Mouse (Mus musculus): ENCODE data around the gene Magi1. TPM values are rescaled to one million over a fixed set of nuclear protein-coding genes. Genes with fewer than 3 reads are reported as not detected.

Gene Magi1
- polyA plus RNA-seq, 1 experiment = 2.1 TPM

DNA sequence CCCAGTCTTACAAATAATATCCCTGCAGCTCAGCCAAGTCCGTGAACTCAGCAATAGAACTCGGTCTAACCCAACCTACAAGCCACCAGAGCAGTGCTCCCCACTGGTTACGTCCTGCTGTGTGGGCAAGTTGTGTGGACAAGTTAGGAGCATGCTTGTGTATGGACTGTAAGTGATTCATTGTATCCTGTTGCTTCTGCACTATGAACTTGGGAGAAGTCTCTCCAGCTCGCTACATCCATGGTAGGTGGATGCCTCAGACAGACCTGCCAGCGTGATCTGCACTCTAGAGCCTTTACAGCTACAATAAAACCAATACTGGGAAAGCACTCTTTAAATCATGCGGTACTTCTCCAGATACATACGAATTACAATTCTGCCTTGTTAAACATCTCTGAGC, 200.3 kb downstream of the Magi1 start:
- TF ChIP-seq CTCF (IDR thresholded peaks at IDR 0.05; ENCODE audit: borderline replicate concordance, control insufficient read depth, extremely low read depth, insufficient read depth, low read length, poor library complexity) (no peak), POLR2A (IDR thresholded peaks at IDR 0.05; ENCODE audit: control insufficient read depth, extremely low read depth, insufficient read depth, low read length, poor library complexity) (no peak)
- no peak for DNase-seq
- Histone ChIP-seq H3K27ac (ENCODE audit: control insufficient read depth, insufficient read depth, low read length) (no peak overlapping the region), H3K36me3 (ENCODE audit: control insufficient read depth, insufficient read depth, low read length) (no peaks in the 10 kb centered on the region), H3K4me3 (ENCODE audit: control insufficient read depth, insufficient read depth, low read length) (no peak overlapping the region), H3K4me1 (replicated peaks; ENCODE audit: control insufficient read depth, insufficient read depth, low read length) (no peaks in the 10 kb centered on the region), H3K27me3 (ENCODE audit: control insufficient read depth, insufficient read depth, low read length) (no peaks in the 10 kb centered on the region)
- 89% methylated on average over 7 of the region's 7 CpGs for WGBS

DNA sequence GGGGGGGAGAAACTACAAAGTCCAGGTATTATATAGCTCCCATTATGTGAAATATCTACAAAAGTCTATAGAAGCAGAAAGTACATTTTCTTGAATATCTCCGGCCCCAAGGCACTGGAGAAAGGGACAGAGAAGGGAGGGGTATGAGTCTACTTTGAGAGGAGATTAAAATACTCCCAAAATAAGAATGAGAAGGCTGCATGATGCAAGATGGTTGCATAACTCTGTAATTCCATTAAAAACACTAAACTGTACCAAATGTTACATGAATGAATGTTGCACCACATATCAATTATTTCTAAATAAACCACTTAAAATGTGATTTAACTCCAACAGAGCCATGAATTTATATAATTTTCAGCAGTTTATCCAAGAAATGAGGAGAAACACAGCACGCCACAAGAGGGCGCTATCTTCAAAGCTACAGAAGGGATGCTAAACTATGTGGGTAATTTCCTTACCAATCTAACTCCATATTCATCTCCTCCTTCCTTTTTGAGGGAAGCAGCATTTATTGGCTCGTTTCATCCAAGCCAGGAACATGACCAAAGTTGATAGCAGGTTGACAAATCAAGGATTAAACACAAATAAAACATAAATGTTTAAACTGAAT, 202.7 kb downstream of the Magi1 start:
- 16% methylated on average over 4 of the region's 4 CpGs for WGBS
- H3K27ac ChIP-seq (ENCODE audit: control insufficient read depth, insufficient read depth, low read length) = no peak overlapping the region
- H3K27me3 ChIP-seq (ENCODE audit: control insufficient read depth, insufficient read depth, low read length) = no peaks in the 10 kb centered on the region
- no peaks in the 10 kb centered on the region for H3K36me3 ChIP-seq (ENCODE audit: control insufficient read depth, insufficient read depth, low read length)
- no peaks in the 10 kb centered on the region for H3K4me1 ChIP-seq (replicated peaks; ENCODE audit: control insufficient read depth, insufficient read depth, low read length)
- no peak overlapping the region for H3K4me3 ChIP-seq (ENCODE audit: control insufficient read depth, insufficient read depth, low read length)
- TF ChIP-seq CTCF (IDR thresholded peaks at IDR 0.05; ENCODE audit: borderline replicate concordance, control insufficient read depth, extremely low read depth, insufficient read depth, low read length, poor library complexity) = no peak
- TF ChIP-seq POLR2A (IDR thresholded peaks at IDR 0.05; ENCODE audit: control insufficient read depth, extremely low read depth, insufficient read depth, low read length, poor library complexity) = no peak
- DNase-seq = peak; percentile 5

DNA sequence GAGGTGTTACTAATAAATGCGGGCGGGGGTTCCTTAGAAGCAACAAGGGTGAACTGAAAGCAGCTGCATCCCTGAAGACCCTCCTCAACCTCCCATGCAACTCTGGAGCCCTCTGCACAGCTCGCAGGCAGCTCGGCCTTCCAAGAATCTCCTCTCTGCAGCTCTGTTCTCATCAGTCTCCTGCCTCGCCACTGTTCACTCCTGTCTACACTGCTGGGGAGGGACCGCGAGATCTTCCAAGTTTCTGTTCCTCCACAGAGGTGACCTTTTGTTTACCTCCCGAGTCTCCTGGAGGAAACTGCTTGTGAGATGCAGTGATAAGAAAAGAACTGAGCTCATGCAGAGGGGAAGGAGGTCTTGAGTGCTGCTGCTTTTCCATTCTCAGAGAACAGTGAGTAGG, 204.8 kb downstream of the Magi1 start:
- H3K27me3 ChIP-seq (ENCODE audit: control insufficient read depth, insufficient read depth, low read length) = no peaks in the 10 kb centered on the region
- H3K36me3 ChIP-seq (ENCODE audit: control insufficient read depth, insufficient read depth, low read length) = no peaks in the 10 kb centered on the region
- H3K4me3 ChIP-seq (ENCODE audit: control insufficient read depth, insufficient read depth, low read length) = no peak overlapping the region
- WGBS = 22% methylated on average over 8 of the region's 8 CpGs
- TF ChIP-seq CTCF (IDR thresholded peaks at IDR 0.05; ENCODE audit: borderline replicate concordance, control insufficient read depth, extremely low read depth, insufficient read depth, low read length, poor library complexity) = no peak
- TF ChIP-seq POLR2A (IDR thresholded peaks at IDR 0.05; ENCODE audit: control insufficient read depth, extremely low read depth, insufficient read depth, low read length, poor library complexity) = no peak
- no peak overlapping the region for H3K27ac ChIP-seq (ENCODE audit: control insufficient read depth, insufficient read depth, low read length)
- no peaks in the 10 kb centered on the region for H3K4me1 ChIP-seq (replicated peaks; ENCODE audit: control insufficient read depth, insufficient read depth, low read length)
- DNase-seq = no peak

DNA sequence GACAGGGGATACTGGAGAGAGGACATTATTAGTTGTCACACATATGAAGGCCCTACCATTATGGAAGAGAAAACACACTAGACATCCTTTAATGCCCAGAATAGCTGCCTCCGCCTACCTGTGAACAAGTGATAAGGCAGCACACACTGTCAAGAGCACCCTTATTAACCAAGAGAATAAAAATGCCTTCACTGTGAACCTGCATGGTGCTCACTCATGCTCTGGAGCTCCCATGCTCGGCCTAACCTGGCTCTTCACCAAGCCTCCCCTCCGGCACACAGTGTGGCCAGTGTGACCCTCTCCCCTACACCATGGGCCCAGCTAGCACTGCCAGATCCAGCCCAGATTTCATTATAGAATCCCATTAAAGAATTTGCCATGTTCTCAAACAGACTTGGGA, 206.7 kb downstream of the Magi1 start:
- Histone ChIP-seq H3K4me3 (ENCODE audit: control insufficient read depth, insufficient read depth, low read length) (no peak overlapping the region), H3K4me1 (replicated peaks; ENCODE audit: control insufficient read depth, insufficient read depth, low read length) (no peaks in the 10 kb centered on the region), H3K27ac (ENCODE audit: control insufficient read depth, insufficient read depth, low read length) (no peak overlapping the region), H3K27me3 (ENCODE audit: control insufficient read depth, insufficient read depth, low read length) (no peaks in the 10 kb centered on the region), H3K36me3 (ENCODE audit: control insufficient read depth, insufficient read depth, low read length) (no peaks in the 10 kb centered on the region)
- 94% methylated on average over 3 of the region's 3 CpGs for WGBS
- TF ChIP-seq POLR2A (IDR thresholded peaks at IDR 0.05; ENCODE audit: control insufficient read depth, extremely low read depth, insufficient read depth, low read length, poor library complexity) (no peak), CTCF (IDR thresholded peaks at IDR 0.05; ENCODE audit: borderline replicate concordance, control insufficient read depth, extremely low read depth, insufficient read depth, low read length, poor library complexity) (no peak)
- DNase-seq = no peak

DNA sequence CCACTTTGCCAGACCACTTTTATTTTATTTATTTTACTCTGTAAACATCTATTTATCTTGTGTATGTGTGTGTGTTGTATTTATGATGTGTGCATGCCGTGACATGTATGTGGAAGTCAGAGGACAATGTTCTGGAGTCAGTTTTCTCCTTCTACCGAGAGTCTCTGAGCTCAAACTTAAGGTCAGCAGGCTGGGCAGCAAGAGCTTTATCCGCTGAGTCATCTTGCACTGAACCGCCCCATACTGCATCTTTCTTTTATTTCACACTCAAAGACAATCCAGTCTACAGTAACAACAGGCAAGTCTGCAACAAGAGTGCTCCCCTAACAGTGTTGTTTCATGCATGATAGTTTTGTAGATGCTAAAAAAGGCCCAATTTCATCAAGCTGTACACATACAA, 207.7 kb downstream of the Magi1 start:
- Histone ChIP-seq H3K27me3 (ENCODE audit: control insufficient read depth, insufficient read depth, low read length) (no peaks in the 10 kb centered on the region), H3K4me3 (ENCODE audit: control insufficient read depth, insufficient read depth, low read length) (no peak overlapping the region), H3K36me3 (ENCODE audit: control insufficient read depth, insufficient read depth, low read length) (no peaks in the 10 kb centered on the region), H3K4me1 (replicated peaks; ENCODE audit: control insufficient read depth, insufficient read depth, low read length) (no peaks in the 10 kb centered on the region), H3K27ac (ENCODE audit: control insufficient read depth, insufficient read depth, low read length) (no peak overlapping the region)
- WGBS = 96% methylated on average over 4 of the region's 4 CpGs
- DNase-seq = no peak
- no peak for TF ChIP-seq CTCF (IDR thresholded peaks at IDR 0.05; ENCODE audit: borderline replicate concordance, control insufficient read depth, extremely low read depth, insufficient read depth, low read length, poor library complexity)
- no peak for TF ChIP-seq POLR2A (IDR thresholded peaks at IDR 0.05; ENCODE audit: control insufficient read depth, extremely low read depth, insufficient read depth, low read length, poor library complexity)

DNA sequence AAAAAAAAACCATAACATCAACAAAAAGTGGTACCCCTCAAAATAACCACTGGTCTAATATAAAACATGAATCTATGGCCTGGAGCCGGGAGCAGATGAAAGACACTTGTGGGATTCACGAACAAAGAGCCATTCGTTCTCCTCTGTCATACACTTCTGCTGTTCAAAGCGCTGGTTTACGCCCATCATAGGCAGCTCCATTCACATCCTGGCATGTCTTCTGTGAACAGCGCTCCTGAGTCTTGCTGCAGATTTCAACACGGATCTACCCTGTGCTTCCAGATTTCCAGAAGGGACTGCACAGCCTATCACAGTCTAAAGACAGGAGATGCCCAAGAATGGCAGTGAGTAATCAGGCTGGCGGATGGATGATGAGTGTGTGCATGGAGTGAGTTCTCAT, 208.5 kb downstream of the Magi1 start:
- Histone ChIP-seq H3K4me3 (ENCODE audit: control insufficient read depth, insufficient read depth, low read length) (no peak overlapping the region), H3K4me1 (replicated peaks; ENCODE audit: control insufficient read depth, insufficient read depth, low read length) (no peaks in the 10 kb centered on the region), H3K27me3 (ENCODE audit: control insufficient read depth, insufficient read depth, low read length) (no peaks in the 10 kb centered on the region), H3K36me3 (ENCODE audit: control insufficient read depth, insufficient read depth, low read length) (no peaks in the 10 kb centered on the region), H3K27ac (ENCODE audit: control insufficient read depth, insufficient read depth, low read length) (no peak overlapping the region)
- TF ChIP-seq CTCF (IDR thresholded peaks at IDR 0.05; ENCODE audit: borderline replicate concordance, control insufficient read depth, extremely low read depth, insufficient read depth, low read length, poor library complexity) = no peak
- TF ChIP-seq POLR2A (IDR thresholded peaks at IDR 0.05; ENCODE audit: control insufficient read depth, extremely low read depth, insufficient read depth, low read length, poor library complexity) = no peak
- DNase-seq = no peak
- 80% methylated on average over 8 of the region's 8 CpGs for WGBS

DNA sequence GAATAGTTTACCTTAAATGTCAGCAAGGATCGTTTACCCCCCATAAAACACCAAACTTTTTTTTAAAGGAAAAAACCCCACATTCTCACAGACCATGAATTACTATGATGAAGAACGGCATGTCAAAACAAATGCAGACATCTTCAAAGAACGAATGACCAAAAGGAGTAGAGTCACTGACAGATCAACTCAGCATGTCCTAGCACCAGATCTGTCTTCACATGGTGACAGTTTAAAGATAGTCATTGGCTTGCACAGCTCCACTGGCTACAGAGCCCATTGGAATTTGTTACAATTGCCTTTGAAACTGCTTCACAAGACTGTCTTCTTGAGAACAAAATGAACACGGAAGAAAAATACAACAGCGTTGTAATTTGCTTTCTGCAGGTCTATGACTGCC, 212.0 kb downstream of the Magi1 start:
- H3K27me3 ChIP-seq (ENCODE audit: control insufficient read depth, insufficient read depth, low read length) = no peaks in the 10 kb centered on the region
- no peak for DNase-seq
- H3K4me3 ChIP-seq (ENCODE audit: control insufficient read depth, insufficient read depth, low read length) = no peak overlapping the region
- H3K27ac ChIP-seq (ENCODE audit: control insufficient read depth, insufficient read depth, low read length) = no peak overlapping the region
- TF ChIP-seq CTCF (IDR thresholded peaks at IDR 0.05; ENCODE audit: borderline replicate concordance, control insufficient read depth, extremely low read depth, insufficient read depth, low read length, poor library complexity) = no peak
- TF ChIP-seq POLR2A (IDR thresholded peaks at IDR 0.05; ENCODE audit: control insufficient read depth, extremely low read depth, insufficient read depth, low read length, poor library complexity) = no peak
- no peaks in the 10 kb centered on the region for H3K4me1 ChIP-seq (replicated peaks; ENCODE audit: control insufficient read depth, insufficient read depth, low read length)
- WGBS = 78% methylated on average over 5 of the region's 5 CpGs
- H3K36me3 ChIP-seq (ENCODE audit: control insufficient read depth, insufficient read depth, low read length) = no peaks in the 10 kb centered on the region

Measured in thymus, adult 2 months (tissue).